Mouse (Mus musculus) macrophage (primary cell): Measurements from ENCODE around the gene Dock8. TPM values are rescaled to one million over a fixed set of nuclear protein-coding genes. Genes with fewer than 3 reads are reported as not detected.

Experiments
- H3K27ac ChIP-seq: fragments of 350-480 bp; formaldehyde crosslinking; 2 replicates; pipeline ENCODE4 v1.9.0; 2021
- H3K36me3 ChIP-seq: fragments of 350-480 bp; formaldehyde crosslinking; 2 replicates; pipeline ENCODE4 v1.9.0; 2021; ENCODE audit errors: inconsistent target
- H3K4me3 ChIP-seq: fragments of 350-480 bp; formaldehyde crosslinking; 2 replicates; pipeline ENCODE4 v1.9.0; 2021; ENCODE audit errors: inconsistent target
- H3K79me2 ChIP-seq: fragments of 350-480 bp; formaldehyde crosslinking; 2 replicates; pipeline ENCODE4 v1.9.0; 2021; ENCODE audit errors: inconsistent target
- WGBS: methylation state at CpG from one replicate; pipeline ENCODE4 v1.1.7; 2026; ENCODE audit warnings: inconsistent platforms; ENCODE audit not compliant: missing documents; 5-methylcytosine and 5-hydroxymethylcytosine counted together
- polyA plus RNA-seq: library from polyadenylated mRNA; stranded (reverse); fragments of 250-400 nt; gene quantifications from 3 replicates; pipeline ENCODE4 v1.2.4, GENCODE M21; 2018; ENCODE audit warnings: inconsistent platforms

Dock8 gene
- polyA plus RNA-seq, 1 experiment from 2014 or later: 41.2 TPM

DNA sequence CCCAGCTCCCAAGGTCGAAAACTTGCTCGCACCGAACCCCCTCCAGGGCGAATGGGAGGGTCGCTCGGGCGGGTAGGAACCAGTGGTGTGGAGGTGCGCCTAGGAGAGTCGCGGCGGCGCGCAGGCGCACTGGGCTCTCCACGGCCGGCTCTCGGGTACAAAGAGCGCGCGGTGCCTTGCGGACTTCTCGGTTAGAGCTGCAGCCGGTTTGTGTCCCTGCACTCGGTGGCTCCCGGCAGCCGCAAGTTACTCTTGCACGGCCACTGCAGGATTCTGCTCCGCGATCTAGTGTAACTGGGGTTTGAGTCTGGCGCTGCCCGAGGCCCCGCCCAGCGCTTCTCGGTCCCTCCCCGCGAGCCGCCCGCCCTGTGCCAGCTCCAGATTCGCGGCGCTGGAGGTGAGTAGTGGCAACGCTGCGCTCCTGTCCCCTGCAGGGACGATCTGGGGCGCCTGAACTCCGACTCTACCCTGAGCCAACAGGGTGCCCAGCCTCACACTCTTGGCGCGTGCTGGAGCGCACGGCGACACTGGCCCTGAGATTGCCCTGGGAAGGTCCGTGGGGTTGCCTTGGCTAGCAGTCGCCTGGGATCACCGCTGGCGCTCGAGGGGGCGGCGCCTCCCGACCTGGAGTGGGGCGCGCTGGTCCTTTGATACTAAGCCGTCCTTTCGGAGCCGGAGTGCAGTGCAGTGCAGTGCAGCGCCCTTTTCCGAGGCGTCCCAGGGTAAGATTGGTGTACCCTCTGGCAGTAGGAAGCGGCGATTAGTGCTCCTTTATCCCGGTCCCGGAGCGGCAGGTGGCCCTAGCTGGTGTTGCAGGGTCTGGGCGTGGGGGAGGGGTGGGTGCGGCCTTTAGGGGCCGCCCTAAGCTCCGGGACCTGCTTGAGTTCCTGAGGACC is 237.5 kb downstream of the Dock8 start, which contains the start of gene Kank1:
Gene Kank1, plus strand, starts transcription at position 380 of the 896 bp plus-strand sequence.
- no peak within 1 kb of the TSS for H3K27ac ChIP-seq
- WGBS: 2% methylated on average over 74 of the region's 76 CpGs
- H3K4me3 ChIP-seq: no peak within 1 kb of the TSS
- H3K36me3 ChIP-seq: no peaks in the 10 kb centered on the region
- no peaks in the 10 kb centered on the region for H3K79me2 ChIP-seq

DNA sequence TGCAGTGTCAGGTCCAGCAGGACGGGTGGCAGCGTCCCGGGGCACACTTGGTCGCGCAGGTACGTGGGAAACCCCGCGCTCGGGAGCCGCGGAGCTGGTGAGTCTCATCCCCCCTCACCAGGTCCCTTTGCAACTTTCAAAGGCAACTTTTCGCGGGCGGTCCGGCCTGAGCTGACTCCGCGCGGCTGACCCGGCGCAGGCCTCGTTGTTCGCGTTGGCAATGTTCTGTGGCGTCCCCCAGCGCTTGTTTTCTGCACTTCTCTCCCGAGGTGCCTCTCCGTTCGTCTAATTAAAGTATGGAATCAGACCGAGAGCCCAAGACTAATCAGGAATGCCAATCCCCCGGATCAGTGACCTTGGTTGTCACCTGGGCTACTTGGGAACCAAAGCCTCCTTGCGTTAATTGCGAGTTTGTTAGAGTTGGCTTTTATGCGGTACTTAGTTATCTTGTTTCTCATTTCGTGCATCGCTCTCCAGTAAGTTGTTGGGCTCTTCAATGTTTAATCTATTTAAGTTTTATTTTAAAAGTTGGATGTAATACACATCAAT is 238.2 kb downstream of the Dock8 start:
- no peak overlapping the region for H3K4me3 ChIP-seq

GRCm38 (mm10) chr19:25238121-25238520 is 238.8 kb downstream of the Dock8 start:
- Histone ChIP-seq H3K27ac (no peak overlapping the region), H3K36me3 (no peaks in the 10 kb centered on the region), H3K4me3 (no peak overlapping the region), H3K79me2 (no peaks in the 10 kb centered on the region)
- WGBS: 15% methylated on average over 11 of the region's 13 CpGs

More for the DNA sequence above, 238.2 kb downstream of the Dock8 start:
- Histone ChIP-seq H3K27ac (no peak overlapping the region), H3K36me3 (no peaks in the 10 kb centered on the region), H3K79me2 (no peaks in the 10 kb centered on the region)
- 2% methylated on average over 35 of the region's 35 CpGs for WGBS

GRCm38 (mm10) chr19:25243566-25243965 is 244.2 kb downstream of the Dock8 start:
- H3K79me2 ChIP-seq: no peaks in the 10 kb centered on the region
- H3K36me3 ChIP-seq: no peaks in the 10 kb centered on the region
- 83% methylated on average over 4 of the region's 4 CpGs for WGBS
- H3K4me3 ChIP-seq: no peak overlapping the region
- H3K27ac ChIP-seq: no peak overlapping the region

DNA sequence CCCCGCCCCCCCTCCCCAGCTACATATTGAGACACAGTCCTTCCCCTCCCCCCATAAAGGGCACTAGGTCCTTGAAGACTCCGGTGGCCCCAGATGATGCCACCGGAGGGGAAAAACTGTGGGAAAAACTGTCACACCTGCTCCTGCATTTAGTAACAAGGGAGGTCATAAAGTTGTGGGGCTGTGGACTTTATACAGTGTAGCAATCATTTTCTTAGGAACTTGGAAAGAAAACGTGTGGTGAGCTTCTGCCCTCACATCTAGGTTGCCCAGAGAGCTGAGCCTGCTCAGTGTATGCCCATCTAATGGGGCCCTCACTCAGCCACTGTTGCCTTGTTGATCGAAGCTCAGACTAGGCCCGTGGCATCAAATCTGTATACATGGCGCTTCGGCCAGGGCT is 246.7 kb downstream of the Dock8 start:
- no peak overlapping the region for H3K4me3 ChIP-seq
- H3K36me3 ChIP-seq: no peaks in the 10 kb centered on the region
- H3K79me2 ChIP-seq: no peaks in the 10 kb centered on the region
- no peak overlapping the region for H3K27ac ChIP-seq
- 93% methylated on average over 6 of the region's 8 CpGs for WGBS

DNA sequence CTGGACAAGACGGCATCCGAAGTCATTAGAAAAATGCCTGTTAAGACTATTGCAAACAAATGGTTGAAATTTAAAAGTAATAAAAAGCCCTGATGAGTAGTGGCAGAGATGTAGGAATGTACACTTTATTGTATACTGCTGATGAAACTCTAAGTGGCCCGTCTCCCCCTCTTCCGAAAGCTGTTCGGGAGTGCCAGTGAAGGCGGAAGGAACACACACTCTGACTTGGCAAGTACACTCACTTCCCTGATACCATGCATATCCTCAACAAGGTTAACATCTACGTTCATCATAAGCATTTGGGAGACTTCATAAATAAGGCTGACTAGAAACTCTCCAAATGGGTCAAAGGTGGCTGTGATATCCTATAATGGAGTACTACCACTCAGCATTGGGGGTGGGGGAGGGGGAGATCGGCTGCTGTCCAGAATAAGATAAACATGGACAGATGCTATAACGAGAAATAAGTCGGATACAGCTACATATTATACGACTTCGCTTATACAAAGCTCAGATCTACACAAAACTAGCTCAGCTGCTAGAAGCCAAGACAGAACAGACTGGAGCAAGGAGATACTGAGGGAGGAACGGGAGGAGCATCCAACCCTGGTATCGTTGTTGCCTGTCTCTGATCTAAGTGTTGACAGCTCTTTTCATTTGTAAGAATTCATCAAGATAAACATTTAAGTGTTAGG is 248.7 kb downstream of the Dock8 start:
- Histone ChIP-seq H3K4me3 (no peak overlapping the region), H3K27ac (no peak overlapping the region), H3K36me3 (no peaks in the 10 kb centered on the region), H3K79me2 (no peaks in the 10 kb centered on the region)
- WGBS: 91% methylated on average over 14 of the region's 14 CpGs

DNA sequence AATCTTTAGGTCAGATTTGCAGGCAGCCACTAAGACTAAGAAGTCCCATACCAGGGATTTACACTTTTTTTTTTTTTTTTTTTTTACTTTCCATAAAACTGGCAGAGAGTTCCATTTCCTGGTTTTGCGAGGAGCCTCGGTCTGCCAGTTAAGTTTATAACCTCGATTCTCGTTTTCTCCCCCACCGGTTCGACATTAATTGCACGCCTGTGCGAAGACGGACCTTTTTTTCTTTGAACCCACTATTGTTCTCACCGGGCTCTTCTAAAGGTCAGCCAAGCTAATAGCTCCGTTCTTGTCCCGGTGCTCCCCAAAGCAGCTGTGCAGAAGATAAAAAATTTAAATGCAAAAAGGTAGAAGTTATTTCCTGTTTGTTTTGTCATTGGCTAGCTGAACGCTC is 249.9 kb downstream of the Dock8 start:
- WGBS: 86% methylated on average over 13 of the region's 13 CpGs

GRCm38 (mm10) chr19:25251610-25252140 is 252.3 kb downstream of the Dock8 start:
- WGBS: 79% methylated on average over 3 of the region's 3 CpGs
- H3K36me3 ChIP-seq: no peaks in the 10 kb centered on the region
- no peak overlapping the region for H3K4me3 ChIP-seq
- no peak overlapping the region for H3K27ac ChIP-seq
- no peaks in the 10 kb centered on the region for H3K79me2 ChIP-seq

More for the DNA sequence above, 249.9 kb downstream of the Dock8 start:
- H3K4me3 ChIP-seq: no peak overlapping the region
- H3K27ac ChIP-seq: no peak overlapping the region
- no peaks in the 10 kb centered on the region for H3K36me3 ChIP-seq
- no peaks in the 10 kb centered on the region for H3K79me2 ChIP-seq

Other genes starting within 250 kb of the Dock8 start
- gene Pgm5, start 137.7 kb upstream of the Dock8 start, polyA plus RNA-seq: 0.07 TPM in 1 of 3 replicates, not detected in the others
- gene Gm10053, start 123.8 kb upstream of the Dock8 start, polyA plus RNA-seq: 55.1 to 158 TPM (median 76.7 TPM) in 3 replicates
- gene Foxd4, start 98.3 kb upstream of the Dock8 start, polyA plus RNA-seq: not detected in 3 replicates
- 8.8 to 12.9 TPM (median 11.9 TPM) in 3 replicates for gene Cbwd1, start 37.9 kb upstream of the Dock8 start, polyA plus RNA-seq
- gene Kank1, start 237.4 kb downstream of the Dock8 start, polyA plus RNA-seq: not detected in 3 replicates